Mouse (Mus musculus): ENCODE results near the gene Prim1. TPM values are rescaled to one million over a fixed set of nuclear protein-coding genes. Genes with fewer than 3 reads are reported as not detected.
"Not testable (repeated sequence)": the region's sequence is repeated elsewhere in the genome, so short reads cannot be mapped to it uniquely, and the experiment has no call there.

The Prim1 gene
- polyA plus RNA-seq, 1 experiment from 2014 or later: 127 TPM

DNA sequence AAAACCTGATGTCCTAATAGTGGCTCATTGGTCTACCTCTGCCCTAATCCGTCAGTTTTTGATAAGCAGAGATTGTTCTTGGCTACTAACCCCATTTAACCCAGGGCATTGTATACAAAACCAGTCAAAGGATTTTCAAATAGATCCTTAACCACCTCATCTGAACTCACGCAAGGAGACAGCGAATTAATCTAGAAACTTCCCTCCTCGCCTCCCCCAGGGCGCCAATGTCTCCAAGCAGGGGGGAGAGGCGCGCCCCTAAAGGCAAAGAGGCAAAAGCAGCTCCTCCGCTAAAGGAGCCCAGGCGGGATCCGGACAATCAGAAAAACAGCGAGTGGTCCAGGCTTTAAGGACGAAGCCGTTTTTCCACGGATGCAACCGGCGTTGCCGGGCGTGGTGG, 43.2 kb downstream of the Prim1 start:
- H3K9ac ChIP-seq (ENCODE audit: low read length): peak overlapping the region; percentile 97
- H3K4me1 ChIP-seq (replicated peaks; ENCODE audit: control insufficient read depth, insufficient read depth, low read length): peaks cover 8% of the 10 kb centered on the region; the same call in 1 of the 2 replicates
- peaks cover 2% of the 10 kb centered on the region; the same call in 1 of the 2 replicates for H3K36me3 ChIP-seq (ENCODE audit: control insufficient read depth, insufficient read depth, low read length)
- H3K4me2 ChIP-seq (ENCODE audit: low read depth, low read length, severe bottlenecking): peak overlapping the region; percentile 81
- H3K9me3 ChIP-seq (ENCODE audit: control insufficient read depth, low read length): no peaks in the 10 kb centered on the region
- H3K27me3 ChIP-seq (ENCODE audit: control insufficient read depth, insufficient read depth, low read length): no peaks in the 10 kb centered on the region
- H3K4me3 ChIP-seq (ENCODE audit: low read depth, low read length): peak overlapping the region; percentile 97
- H3K27ac ChIP-seq (ENCODE audit: low read depth, low read length): peak overlapping the region; percentile 99
- DNase-seq (ENCODE audit: low spot score): no peak
- no peak; the same call in 1 of the 2 replicates for ATAC-seq (replicated peaks; ENCODE audit: low FRiP score)
- WGBS: under 1% methylated on average over 18 of the region's 18 CpGs

DNA sequence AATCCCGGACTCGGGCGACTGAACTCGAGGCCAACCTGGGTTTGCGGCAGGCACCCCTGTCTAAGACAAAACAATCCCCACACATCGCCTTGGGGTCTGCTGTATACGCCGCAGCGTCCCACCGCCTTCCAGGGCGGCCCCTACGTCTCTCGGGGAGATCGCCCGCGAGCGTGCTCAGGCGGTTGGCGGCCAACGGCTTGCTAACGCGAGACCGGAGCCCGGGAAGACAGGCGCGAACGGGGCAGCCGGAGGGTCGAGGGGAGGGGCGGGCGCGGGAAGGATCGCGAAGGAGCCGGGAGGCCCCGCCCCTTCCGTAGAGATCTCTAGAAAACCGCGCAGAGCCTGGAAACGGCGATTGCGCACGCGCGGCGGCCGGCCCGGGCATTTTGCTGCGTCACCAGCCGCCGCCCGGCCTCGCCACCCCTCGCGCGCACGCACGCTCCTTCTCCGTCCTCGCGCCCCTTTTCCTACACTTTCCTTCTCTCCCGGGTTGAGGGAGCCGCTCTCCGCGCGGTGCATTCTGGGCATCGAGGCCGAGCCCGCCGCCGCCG, 43.7 kb downstream of the Prim1 start, which contains the start of gene Ptges3:
TSS of gene Ptges3 (plus strand) at position 354 of the 551 bp plus-strand sequence.
- Histone ChIP-seq H3K36me3 (ENCODE audit: control insufficient read depth, insufficient read depth, low read length) (peaks cover 2% of the 10 kb centered on the region; the same call in 1 of the 2 replicates), H3K27me3 (ENCODE audit: control insufficient read depth, insufficient read depth, low read length) (no peaks in the 10 kb centered on the region), H3K4me2 (ENCODE audit: low read depth, low read length, severe bottlenecking) (peak within 1 kb of the TSS; percentile 81), H3K4me3 (ENCODE audit: low read depth, low read length) (peak within 1 kb of the TSS; percentile 97), H3K4me1 (replicated peaks; ENCODE audit: control insufficient read depth, insufficient read depth, low read length) (peaks cover 8% of the 10 kb centered on the region; the same call in 1 of the 2 replicates), H3K9ac (ENCODE audit: low read length) (peak within 1 kb of the TSS; percentile 97), H3K27ac (ENCODE audit: low read depth, low read length) (peak within 1 kb of the TSS; percentile 99), H3K9me3 (ENCODE audit: control insufficient read depth, low read length) (no peaks in the 10 kb centered on the region)
- ATAC-seq (replicated peaks; ENCODE audit: low FRiP score) (peak; percentile 91), DNase-seq (ENCODE audit: low spot score) (peak; percentile 99)
- WGBS: under 1% methylated on average over 72 of the region's 72 CpGs

DNA sequence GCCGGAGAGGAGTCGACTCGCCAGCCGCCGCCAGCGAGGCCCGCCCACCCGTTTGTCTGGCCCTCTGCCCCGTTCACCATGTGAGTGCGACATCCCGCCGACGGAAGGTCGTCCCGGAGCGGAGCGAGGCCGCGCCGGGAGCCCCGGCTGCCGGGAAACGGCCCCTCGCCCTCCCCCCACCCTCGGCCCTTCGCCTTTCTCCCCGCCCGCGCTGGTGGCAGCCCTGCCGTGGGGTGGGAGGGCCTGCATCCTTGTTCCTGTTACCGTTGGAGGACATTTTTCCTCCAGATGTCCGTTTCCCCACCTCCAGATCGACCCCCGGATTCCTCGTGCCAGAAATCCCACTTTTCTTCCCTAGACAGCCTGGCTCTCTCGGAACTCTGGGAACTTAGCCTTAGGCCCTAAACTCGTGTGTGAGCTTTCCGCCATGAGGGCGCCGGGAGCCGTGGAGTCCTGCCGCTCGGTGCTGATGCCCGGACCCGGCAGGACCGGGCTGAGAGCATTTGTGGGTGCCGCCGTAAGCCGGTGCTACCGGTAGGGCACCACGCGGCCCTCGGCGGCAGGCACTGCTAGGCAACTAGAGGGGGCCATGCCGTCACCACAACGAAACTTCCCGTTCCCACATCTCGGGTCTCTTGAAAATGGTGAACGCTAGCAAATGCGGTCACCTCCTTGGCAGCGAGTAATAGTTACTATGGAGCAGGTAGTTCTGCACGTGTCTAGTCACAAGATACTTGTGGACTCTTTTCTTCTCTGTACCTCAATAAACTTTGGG, 44.4 kb downstream of the Prim1 start:
- Histone ChIP-seq H3K36me3 (ENCODE audit: control insufficient read depth, insufficient read depth, low read length) (peaks cover 2% of the 10 kb centered on the region; the same call in 1 of the 2 replicates), H3K9ac (ENCODE audit: low read length) (peak overlapping the region; percentile 97), H3K4me1 (replicated peaks; ENCODE audit: control insufficient read depth, insufficient read depth, low read length) (peaks cover 8% of the 10 kb centered on the region; the same call in 1 of the 2 replicates), H3K4me3 (ENCODE audit: low read depth, low read length) (peak overlapping the region; percentile 97), H3K4me2 (ENCODE audit: low read depth, low read length, severe bottlenecking) (peak overlapping the region; percentile 81), H3K27ac (ENCODE audit: low read depth, low read length) (peak overlapping the region; percentile 99), H3K9me3 (ENCODE audit: control insufficient read depth, low read length) (no peaks in the 10 kb centered on the region), H3K27me3 (ENCODE audit: control insufficient read depth, insufficient read depth, low read length) (no peaks in the 10 kb centered on the region)
- peak; percentile 60 for ATAC-seq (replicated peaks; ENCODE audit: low FRiP score)
- under 1% methylated on average over 58 of the region's 62 CpGs for WGBS
- peak; percentile 76 for DNase-seq (ENCODE audit: low spot score)

DNA sequence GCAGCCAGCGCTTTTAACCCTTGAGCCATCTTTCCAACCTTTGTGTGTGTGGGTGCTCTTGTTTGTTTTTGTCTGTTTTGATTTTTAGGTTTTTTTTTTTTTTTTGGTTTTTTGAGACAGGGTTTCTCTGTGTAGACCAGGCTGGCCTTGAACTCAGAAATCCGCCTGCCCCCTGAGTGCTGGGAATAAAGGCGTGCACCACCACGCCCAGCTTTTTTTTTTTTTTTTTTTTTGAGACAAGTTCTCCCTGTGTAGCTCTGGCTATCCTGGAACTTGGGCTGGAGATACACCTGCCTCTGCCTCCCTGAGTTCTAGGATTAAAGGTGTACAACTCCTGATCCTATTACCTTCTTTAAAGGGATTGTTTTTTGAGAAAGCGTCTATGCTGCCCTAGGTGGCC, 46.1 kb downstream of the Prim1 start:
- H3K9ac ChIP-seq (ENCODE audit: low read length): no peak overlapping the region
- H3K27ac ChIP-seq (ENCODE audit: low read depth, low read length): no peak overlapping the region
- no peak for DNase-seq (ENCODE audit: low spot score)
- H3K36me3 ChIP-seq (ENCODE audit: control insufficient read depth, insufficient read depth, low read length): peaks cover 2% of the 10 kb centered on the region; the same call in 1 of the 2 replicates
- 85% methylated on average over 5 of the region's 5 CpGs for WGBS
- no peaks in the 10 kb centered on the region for H3K27me3 ChIP-seq (ENCODE audit: control insufficient read depth, insufficient read depth, low read length)
- ATAC-seq (replicated peaks; ENCODE audit: low FRiP score): no peak
- peak overlapping the region; percentile 81; the same call in 1 of the 2 replicates for H3K4me2 ChIP-seq (ENCODE audit: low read depth, low read length, severe bottlenecking)
- peaks cover 8% of the 10 kb centered on the region; the same call in 1 of the 2 replicates for H3K4me1 ChIP-seq (replicated peaks; ENCODE audit: control insufficient read depth, insufficient read depth, low read length)
- peak overlapping the region; percentile 97; the same call in 1 of the 2 replicates for H3K4me3 ChIP-seq (ENCODE audit: low read depth, low read length)
- no peaks in the 10 kb centered on the region for H3K9me3 ChIP-seq (ENCODE audit: control insufficient read depth, low read length)

DNA sequence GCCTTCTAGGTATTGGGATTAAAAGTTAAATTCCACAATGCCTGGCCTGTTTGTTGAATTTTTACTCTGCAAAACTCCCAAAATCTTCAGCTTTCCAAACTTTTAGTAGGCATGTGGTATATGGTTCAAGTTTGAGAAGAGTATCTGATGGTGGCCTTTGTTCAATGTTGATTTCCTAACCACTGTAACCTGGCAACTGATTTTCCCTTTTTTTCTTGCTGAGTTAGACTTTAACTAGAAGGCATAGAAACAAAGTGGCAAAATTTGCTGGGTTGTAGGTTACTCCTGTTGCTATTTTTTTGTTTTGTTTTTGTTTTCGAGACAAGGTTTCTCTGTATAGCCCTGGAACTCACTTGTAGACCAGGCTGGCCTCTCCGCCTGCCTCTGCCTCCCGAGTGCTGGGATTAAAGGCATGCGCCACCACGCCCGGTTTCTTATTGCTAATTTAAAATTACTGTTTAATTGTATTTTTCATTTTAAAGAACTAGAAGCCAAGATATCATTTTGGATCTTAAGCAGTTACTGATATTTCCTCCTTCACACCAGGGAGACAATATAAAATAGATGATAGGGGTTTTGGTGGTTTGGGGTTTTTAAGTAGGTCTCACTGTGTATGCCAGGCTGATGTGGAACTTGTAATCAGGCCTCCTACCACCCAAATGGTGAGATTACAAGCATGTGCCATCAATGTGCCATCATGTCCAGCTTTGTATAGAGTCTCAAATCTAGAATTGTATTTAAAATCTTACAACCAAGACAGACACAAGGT, 47.4 kb downstream of the Prim1 start:
- Histone ChIP-seq H3K4me2 (ENCODE audit: low read depth, low read length, severe bottlenecking) (no peak overlapping the region), H3K27me3 (ENCODE audit: control insufficient read depth, insufficient read depth, low read length) (no peaks in the 10 kb centered on the region), H3K36me3 (ENCODE audit: control insufficient read depth, insufficient read depth, low read length) (peaks cover 2% of the 10 kb centered on the region; the same call in 1 of the 2 replicates), H3K9me3 (ENCODE audit: control insufficient read depth, low read length) (no peaks in the 10 kb centered on the region), H3K27ac (ENCODE audit: low read depth, low read length) (no peak overlapping the region), H3K4me1 (replicated peaks; ENCODE audit: control insufficient read depth, insufficient read depth, low read length) (peaks cover 8% of the 10 kb centered on the region; the same call in 1 of the 2 replicates), H3K4me3 (ENCODE audit: low read depth, low read length) (no peak overlapping the region), H3K9ac (ENCODE audit: low read length) (no peak overlapping the region)
- WGBS: 96% methylated on average over 6 of the region's 6 CpGs
- ATAC-seq (replicated peaks; ENCODE audit: low FRiP score) (no peak), DNase-seq (ENCODE audit: low spot score) (no peak)

DNA sequence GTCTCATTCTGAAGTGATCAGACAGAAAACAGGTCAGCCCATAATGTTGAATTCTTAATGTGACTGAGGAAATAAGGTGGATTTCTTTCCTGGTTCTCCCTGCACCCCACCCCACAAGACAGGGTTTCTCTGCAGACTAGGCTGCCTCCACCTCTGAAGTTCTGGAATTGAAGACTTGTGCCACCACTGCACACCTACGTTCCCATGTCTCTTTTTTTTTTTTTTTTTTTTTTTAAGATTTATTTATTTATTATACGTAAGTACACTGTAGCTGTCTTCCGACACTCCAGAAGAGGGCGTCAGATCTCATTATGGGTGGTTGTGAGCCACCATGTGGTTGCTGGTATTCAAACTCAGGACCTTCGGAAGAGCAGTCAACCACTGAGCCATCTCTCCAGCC, 51.1 kb downstream of the Prim1 start:
- DNase-seq (ENCODE audit: low spot score): no peak
- Histone ChIP-seq H3K4me2 (ENCODE audit: low read depth, low read length, severe bottlenecking) (no peak overlapping the region), H3K9me3 (ENCODE audit: control insufficient read depth, low read length) (no peaks in the 10 kb centered on the region), H3K36me3 (ENCODE audit: control insufficient read depth, insufficient read depth, low read length) (peaks cover 18% of the 10 kb centered on the region), H3K4me1 (replicated peaks; ENCODE audit: control insufficient read depth, insufficient read depth, low read length) (peaks cover 2% of the 10 kb centered on the region; the same call in 1 of the 2 replicates), H3K27me3 (ENCODE audit: control insufficient read depth, insufficient read depth, low read length) (no peaks in the 10 kb centered on the region), H3K4me3 (ENCODE audit: low read depth, low read length) (no peak overlapping the region), H3K9ac (ENCODE audit: low read length) (no peak overlapping the region), H3K27ac (ENCODE audit: low read depth, low read length) (no peak overlapping the region)
- no peak for ATAC-seq (replicated peaks; ENCODE audit: low FRiP score)
- whole genome bisulfite sequencing: 83% methylated on average over 5 of the region's 5 CpGs

DNA sequence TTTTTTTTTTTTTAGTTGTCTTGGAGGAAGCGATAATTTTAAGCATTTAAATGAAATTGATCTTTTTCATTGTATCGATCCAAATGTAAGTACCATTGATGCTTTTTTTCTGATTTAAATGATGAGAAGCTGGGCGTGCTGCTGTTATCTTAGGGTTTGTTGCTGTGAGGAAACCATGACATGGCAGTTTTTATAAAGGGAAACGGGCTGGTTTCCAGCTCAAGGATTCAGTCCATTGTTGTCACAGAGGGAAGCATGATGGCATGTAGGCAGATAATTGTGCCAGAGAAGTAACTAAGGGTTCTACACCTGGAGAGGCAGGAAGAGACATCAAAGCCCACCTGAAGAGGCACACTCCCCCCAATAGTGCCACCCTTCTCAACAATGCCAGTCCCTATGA, 54.2 kb downstream of the Prim1 start:
- H3K9ac ChIP-seq (ENCODE audit: low read length): no peak overlapping the region
- WGBS: 93% methylated on average over 4 of the region's 4 CpGs
- no peak overlapping the region for H3K4me3 ChIP-seq (ENCODE audit: low read depth, low read length)
- no peak overlapping the region for H3K4me2 ChIP-seq (ENCODE audit: low read depth, low read length, severe bottlenecking)
- H3K9me3 ChIP-seq (ENCODE audit: control insufficient read depth, low read length): no peaks in the 10 kb centered on the region
- H3K4me1 ChIP-seq (replicated peaks; ENCODE audit: control insufficient read depth, insufficient read depth, low read length): no peaks in the 10 kb centered on the region
- no peak overlapping the region for H3K27ac ChIP-seq (ENCODE audit: low read depth, low read length)
- ATAC-seq (replicated peaks; ENCODE audit: low FRiP score) (no peak), DNase-seq (ENCODE audit: low spot score) (no peak)
- peaks cover 22% of the 10 kb centered on the region for H3K36me3 ChIP-seq (ENCODE audit: control insufficient read depth, insufficient read depth, low read length)
- no peaks in the 10 kb centered on the region for H3K27me3 ChIP-seq (ENCODE audit: control insufficient read depth, insufficient read depth, low read length)

DNA sequence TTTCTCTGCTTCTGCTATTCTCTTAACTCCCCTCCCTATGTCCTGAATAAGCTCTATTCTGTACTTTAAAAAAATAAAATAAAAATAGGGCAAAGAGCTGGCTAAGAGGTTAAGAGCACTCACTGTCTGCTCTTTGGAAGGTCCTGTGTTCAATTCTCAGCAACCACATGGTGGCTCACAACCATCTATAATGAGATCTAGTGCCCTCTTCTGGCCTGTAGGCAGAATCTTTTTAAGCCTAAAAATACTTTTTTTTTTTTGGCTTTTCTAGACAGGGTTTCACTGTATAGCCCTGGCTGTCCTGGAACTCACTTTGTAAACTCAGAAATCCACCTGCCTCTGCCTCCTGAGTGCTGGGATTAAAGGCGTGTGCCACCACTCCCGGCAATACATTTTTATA, 55.5 kb downstream of the Prim1 start:
- not testable (repeated sequence) for H3K27me3 ChIP-seq (ENCODE audit: control insufficient read depth, insufficient read depth, low read length); DNase-seq (ENCODE audit: low spot score); H3K4me2 ChIP-seq (ENCODE audit: low read depth, low read length, severe bottlenecking); H3K4me3 ChIP-seq (ENCODE audit: low read depth, low read length); H3K9me3 ChIP-seq (ENCODE audit: control insufficient read depth, low read length); H3K9ac ChIP-seq (ENCODE audit: low read length); ATAC-seq (replicated peaks; ENCODE audit: low FRiP score); H3K27ac ChIP-seq (ENCODE audit: low read depth, low read length); H3K4me1 ChIP-seq (replicated peaks; ENCODE audit: control insufficient read depth, insufficient read depth, low read length)
- H3K36me3 ChIP-seq (ENCODE audit: control insufficient read depth, insufficient read depth, low read length): peaks cover 22% of the 10 kb centered on the region
- WGBS: 95% methylated on average over 2 of the region's 2 CpGs
